Mouse (Mus musculus) liver, adult (tissue): ENCODE measurements at regions not wholly inside any gene's neighbourhood (a gene's known extent, or its start where the extent isn't known, plus 50 kb on each side); places are given as distances from the start of the nearest gene placed in this dataset.

Experiments
- GATA4 ChIP-seq: IDR thresholded peaks from 2 replicates; pipeline ENCODE4 v1.6.1; 2014; ENCODE audit warnings: mild to moderate bottlenecking, low read length; ENCODE audit not compliant: insufficient replicate concordance

DNA sequence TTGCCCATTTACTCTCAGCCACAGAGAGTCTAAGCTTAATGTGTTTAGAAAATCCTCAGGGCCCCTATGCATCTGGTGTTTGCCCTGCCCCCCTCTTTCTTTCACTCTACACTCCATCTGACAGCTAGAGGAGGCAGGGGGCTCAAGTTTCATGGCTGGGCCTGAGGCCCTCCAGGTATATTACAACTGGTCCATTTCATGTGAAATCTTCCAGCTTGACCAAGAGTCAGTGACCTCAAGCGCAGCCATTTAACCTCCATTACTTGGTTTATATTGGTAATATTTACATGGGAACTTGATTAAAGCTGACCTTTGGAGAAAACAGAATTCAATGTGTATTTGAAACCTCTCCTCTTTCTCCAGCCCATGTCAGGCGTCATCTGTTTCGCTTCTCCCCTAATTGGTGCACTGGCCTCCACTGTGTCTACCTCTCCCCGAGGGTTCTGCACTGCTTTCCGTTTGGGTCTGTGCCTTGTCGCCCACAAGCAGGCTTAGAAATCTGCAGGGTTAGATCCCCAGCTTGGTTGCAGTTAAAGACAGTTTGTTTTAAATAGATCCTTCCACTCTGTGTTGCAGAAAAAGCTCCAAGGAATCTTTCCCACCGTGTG is 327.6 kb upstream of the Npvf start:
- TF ChIP-seq GATA4, result no peak

GRCm38 (mm10) chr6:50982856-50983255 is 328.6 kb upstream of the Npvf start:
- TF ChIP-seq GATA4, result no peak

GRCm38 (mm10) chr6:50983511-50984099 is 329.4 kb upstream of the Npvf start:
- no peak for TF ChIP-seq GATA4

GRCm38 (mm10) chr6:50984157-50984905 is 330.1 kb upstream of the Npvf start:
- TF ChIP-seq GATA4, result no peak

DNA sequence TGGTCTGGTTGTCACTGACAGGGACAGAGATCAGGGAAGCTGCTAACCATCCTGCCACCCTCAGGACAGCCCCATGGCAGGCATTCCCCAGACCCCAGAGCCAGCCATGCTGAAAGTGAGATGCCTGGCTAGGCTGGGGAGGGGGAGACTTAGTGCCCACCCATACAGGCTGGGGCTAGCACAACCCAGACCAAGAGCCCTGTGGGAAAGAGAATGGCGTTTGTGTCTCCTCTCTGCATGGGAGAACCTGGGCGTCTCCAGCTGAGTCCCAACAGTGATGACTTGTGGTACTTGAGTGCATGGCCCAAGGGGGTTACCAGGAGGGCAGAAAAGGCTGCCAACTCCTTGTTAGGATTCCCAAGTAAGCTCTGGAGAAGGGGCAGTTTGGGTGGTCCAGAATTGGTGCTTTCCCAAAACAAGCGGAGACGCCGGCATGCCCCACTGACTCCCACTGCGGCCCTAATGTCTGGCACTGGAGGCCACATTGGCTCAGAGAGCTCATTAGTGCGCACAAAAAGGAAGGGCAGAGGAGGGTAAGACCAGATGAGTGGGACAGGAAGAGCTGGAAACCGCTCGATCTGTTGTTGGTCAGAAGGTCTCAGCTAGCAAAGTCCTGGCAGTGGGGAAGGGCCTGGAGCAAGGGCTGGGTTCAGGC is 332.2 kb upstream of the Npvf start:
- TF ChIP-seq GATA4, result no peak

- TF ChIP-seq GATA4, result no peak
Observed at GRCm38 (mm10) chr6:50988561-50988960, 334.3 kb upstream of the Npvf start.

- no peak for TF ChIP-seq GATA4
Observed at GRCm38 (mm10) chr6:50991528-50992125, 337.4 kb upstream of the Npvf start.

DNA sequence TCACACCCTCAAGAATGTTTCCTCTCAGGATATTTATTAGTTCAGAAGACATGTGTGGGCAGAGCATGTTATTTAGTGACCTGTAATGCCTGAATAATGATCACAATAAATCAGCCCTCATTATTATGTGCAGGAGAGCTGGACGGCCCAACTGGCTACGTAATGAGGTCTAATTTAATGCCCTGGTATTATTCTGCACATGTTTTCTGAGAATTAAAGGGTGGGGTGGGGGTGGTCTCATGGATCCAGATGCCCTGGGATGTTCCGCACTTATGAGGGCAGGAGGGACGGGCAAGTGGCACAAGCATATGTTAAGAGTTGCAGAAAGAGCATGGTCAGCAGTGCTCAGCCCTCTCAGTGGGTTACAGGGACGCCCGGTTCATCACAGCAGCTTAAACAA is 339.7 kb upstream of the Npvf start:
- no peak for TF ChIP-seq GATA4

- TF ChIP-seq GATA4, result no peak
Observed at GRCm38 (mm10) chr6:51002713-51003112, 348.5 kb upstream of the Npvf start.

- no peak for TF ChIP-seq GATA4
Observed at GRCm38 (mm10) chr6:51006074-51006591, 351.9 kb upstream of the Npvf start.

DNA sequence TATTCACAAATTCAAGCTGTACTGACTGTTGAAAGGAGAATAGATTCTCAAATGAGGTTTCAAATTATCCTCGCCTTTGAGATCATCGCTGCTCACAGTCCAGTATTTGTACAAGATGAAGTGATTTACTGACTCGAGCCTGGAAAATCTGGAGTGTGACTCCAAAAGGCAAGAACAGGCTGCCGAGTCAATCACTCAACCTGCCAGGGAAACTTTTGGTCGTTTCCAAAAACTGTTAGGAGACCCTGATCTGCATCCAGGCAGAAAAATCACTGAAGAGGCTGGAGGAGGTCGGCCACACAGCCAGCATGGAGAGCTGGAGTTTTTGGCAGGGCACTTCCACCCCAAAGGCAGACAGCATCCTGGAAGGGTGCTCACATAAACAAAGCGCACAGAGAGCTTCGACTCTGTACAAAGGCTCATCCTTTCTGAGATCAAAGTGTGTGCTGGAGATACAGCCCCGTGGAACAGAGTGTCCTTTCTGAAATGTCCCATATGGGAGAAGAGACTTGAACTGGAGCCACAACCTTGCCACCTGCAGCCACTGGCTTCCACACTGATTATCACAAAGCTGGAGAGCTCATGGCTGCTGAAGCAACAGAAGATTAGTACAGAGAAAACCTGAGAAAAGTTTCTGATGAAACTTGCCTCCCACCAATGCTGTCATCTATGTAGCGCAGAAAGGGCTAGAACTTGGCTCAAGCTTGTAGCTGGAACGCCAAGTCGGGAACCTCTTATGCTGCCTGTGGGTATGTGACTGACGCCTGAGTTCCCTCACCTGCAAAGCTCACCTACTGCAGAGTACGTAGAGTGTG is 355.5 kb upstream of the Npvf start:
- no peak for TF ChIP-seq GATA4

- no peak for TF ChIP-seq GATA4
Observed at GRCm38 (mm10) chr6:51010536-51010935, 356.3 kb upstream of the Npvf start.

- no peak for TF ChIP-seq GATA4
Observed at GRCm38 (mm10) chr6:51012086-51012830, 358.0 kb upstream of the Npvf start.

DNA sequence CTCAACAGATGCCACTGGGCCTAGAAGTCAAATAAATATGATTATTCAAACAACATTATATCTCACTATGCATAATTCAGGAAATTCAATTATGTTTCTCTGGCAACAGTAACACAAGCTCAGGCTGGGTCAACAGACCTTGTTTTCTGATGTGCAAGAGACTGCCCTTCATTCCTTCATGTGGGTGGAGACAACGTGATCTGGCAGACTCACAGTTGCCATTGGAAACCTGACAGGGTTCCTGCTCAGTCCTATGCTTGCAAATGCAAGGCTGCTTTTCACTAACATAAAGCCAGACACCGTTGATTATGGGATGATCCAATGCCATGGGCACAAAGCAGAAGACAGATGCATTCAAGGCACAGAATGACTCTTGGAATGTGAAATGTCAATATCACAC is 361.5 kb upstream of the Npvf start:
- no peak for TF ChIP-seq GATA4
